Mouse (Mus musculus): Measurements from ENCODE around the gene Idnk. TPM values are rescaled to one million over a fixed set of nuclear protein-coding genes. Genes with fewer than 3 reads are reported as not detected.

The Idnk gene
- polyA plus RNA-seq, 1 experiment = 11.7 TPM

DNA sequence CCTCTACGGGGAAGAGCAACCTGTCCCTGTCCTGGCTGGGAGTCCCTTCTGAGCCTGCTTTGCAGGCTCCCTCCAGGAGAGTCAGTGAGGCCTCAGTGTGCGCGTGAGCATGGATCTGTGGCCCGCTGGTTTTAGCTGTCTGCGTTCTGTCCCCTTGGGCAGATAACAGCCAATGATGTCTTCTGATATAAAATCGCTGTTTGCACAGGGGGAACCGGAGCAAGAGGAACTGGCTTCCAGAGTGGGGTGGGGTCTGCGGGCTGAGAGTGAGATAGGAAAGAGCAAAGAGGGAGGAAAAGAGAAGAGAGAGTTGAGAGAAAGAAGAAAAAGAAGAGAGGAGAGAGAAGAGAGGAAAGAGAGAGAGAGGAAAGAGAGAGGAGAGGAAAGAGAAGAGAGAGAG lies 413 bp upstream of the Idnk start:
- H3K79me2 ChIP-seq (ENCODE audit: control insufficient read depth, insufficient read depth) = no peaks in the 10 kb centered on the region
- TF ChIP-seq FOSL1 (IDR thresholded peaks at IDR 0.05; ENCODE audit: insufficient read depth, low read length, poor library complexity, severe bottlenecking) = no peak
- no peak for TF ChIP-seq CEBPB (IDR thresholded peaks at IDR 0.05; ENCODE audit: low read depth)
- no peak for TF ChIP-seq CTCF (IDR thresholded peaks at IDR 0.05; ENCODE audit: control insufficient read depth, insufficient read depth, insufficient read length)
- TF ChIP-seq MYOD1 (IDR thresholded peaks at IDR 0.05; ENCODE audit: control insufficient read depth, insufficient read length, low read depth) = no peak

DNA sequence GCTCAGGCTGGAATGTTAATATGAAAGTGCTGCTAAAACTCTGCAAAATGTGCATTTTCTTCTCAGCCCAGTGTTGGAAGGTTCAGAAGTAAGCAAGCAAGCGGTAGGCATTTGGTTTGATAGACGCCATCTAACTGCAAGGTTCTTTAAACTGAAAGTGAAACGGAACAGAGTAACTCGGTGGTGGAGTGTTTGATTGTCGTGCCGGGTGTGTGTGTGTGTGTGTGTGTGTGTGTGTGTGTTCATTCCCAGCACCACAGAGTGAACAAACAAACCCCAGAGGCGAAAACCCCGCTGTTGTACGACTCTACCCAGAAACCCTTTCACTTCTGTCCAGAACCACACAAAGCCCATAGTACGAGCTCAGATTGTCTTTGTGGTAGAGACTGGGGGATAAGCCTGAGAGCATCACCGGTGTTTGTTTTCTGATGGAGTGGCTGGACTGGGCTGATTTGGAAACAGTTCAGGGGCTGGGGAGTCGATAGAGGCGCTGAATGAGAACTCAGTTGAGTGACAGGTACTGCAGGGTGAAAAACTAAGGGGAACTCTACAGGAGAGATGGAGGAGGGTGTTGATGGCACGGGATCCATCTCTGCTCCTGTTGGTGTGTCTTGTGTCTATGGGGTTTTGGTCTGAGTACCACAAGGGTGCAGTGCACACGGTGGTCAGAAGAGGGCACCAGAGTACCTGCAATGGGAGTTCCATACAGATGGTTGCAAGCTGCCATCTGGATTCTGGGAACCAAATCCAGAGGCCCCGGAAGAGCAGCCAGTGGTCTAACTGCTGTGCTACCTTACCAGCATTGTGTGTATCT lies 857 bp downstream of the Idnk start:
- H3K4me3 ChIP-seq (ENCODE audit: insufficient read depth, poor library complexity, severe bottlenecking) = peak overlapping the region; percentile 48
- H3ac ChIP-seq (ENCODE audit: control insufficient read depth, insufficient read length, low read depth) = peak overlapping the region; percentile 86
- H3K27me3 ChIP-seq (ENCODE audit: control insufficient read depth, insufficient read depth, insufficient read length) = no peaks in the 10 kb centered on the region
- no peaks in the 10 kb centered on the region for H3K79me2 ChIP-seq (ENCODE audit: control insufficient read depth, insufficient read depth)
- H3K79me3 ChIP-seq (ENCODE audit: low read depth) = no peaks in the 10 kb centered on the region
- no peaks in the 10 kb centered on the region for H3K36me3 ChIP-seq (ENCODE audit: control insufficient read depth, insufficient read depth)
- TF ChIP-seq USF1 (IDR thresholded peaks at IDR 0.05; ENCODE audit: low read depth) = no peak
- TF ChIP-seq CTCF (IDR thresholded peaks at IDR 0.05; ENCODE audit: control insufficient read depth, insufficient read depth, insufficient read length) = peak; percentile 85
- TF ChIP-seq CEBPB (IDR thresholded peaks at IDR 0.05; ENCODE audit: low read depth) = no peak

More for the DNA sequence above, 413 bp upstream of the Idnk start:
- Histone ChIP-seq H3K4me3 (ENCODE audit: insufficient read depth, poor library complexity, severe bottlenecking) (peak overlapping the region; percentile 48), H3K27me3 (ENCODE audit: control insufficient read depth, insufficient read depth, insufficient read length) (peaks cover 4% of the 10 kb centered on the region), H3ac (ENCODE audit: control insufficient read depth, insufficient read length, low read depth) (no peak overlapping the region), H3K36me3 (ENCODE audit: control insufficient read depth, insufficient read depth) (no peaks in the 10 kb centered on the region), H3K79me3 (ENCODE audit: low read depth) (no peaks in the 10 kb centered on the region)

DNA sequence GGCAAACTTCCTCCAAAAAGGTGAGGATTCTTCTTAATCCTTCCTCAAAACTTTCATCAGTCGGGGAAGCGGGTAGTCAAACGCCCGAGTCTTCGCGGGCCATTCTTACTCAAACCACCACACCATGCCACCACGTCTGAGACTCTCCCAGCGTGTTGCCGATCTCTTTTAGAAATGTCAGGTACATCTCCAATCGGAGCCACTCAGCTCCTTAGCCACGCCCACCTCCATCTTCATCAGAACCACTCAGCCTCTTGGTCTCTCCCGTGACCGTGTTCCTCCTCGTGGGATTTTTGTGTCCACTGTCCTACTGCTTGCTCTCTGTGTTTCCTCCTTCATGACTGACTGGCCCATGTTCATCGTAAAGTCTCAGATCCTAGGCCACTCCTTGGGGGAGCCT lies 3.3 kb downstream of the Idnk start:
- H3K36me3 ChIP-seq (ENCODE audit: control insufficient read depth, insufficient read depth) = no peaks in the 10 kb centered on the region
- no peaks in the 10 kb centered on the region for H3K27me3 ChIP-seq (ENCODE audit: control insufficient read depth, insufficient read depth, insufficient read length)
- H3ac ChIP-seq (ENCODE audit: control insufficient read depth, insufficient read length, low read depth) = no peak overlapping the region
- no peaks in the 10 kb centered on the region for H3K79me2 ChIP-seq (ENCODE audit: control insufficient read depth, insufficient read depth)
- H3K4me3 ChIP-seq (ENCODE audit: insufficient read depth, poor library complexity, severe bottlenecking) = no peak overlapping the region
- no peaks in the 10 kb centered on the region for H3K79me3 ChIP-seq (ENCODE audit: low read depth)
- TF ChIP-seq USF1 (IDR thresholded peaks at IDR 0.05; ENCODE audit: low read depth) = no peak

DNA sequence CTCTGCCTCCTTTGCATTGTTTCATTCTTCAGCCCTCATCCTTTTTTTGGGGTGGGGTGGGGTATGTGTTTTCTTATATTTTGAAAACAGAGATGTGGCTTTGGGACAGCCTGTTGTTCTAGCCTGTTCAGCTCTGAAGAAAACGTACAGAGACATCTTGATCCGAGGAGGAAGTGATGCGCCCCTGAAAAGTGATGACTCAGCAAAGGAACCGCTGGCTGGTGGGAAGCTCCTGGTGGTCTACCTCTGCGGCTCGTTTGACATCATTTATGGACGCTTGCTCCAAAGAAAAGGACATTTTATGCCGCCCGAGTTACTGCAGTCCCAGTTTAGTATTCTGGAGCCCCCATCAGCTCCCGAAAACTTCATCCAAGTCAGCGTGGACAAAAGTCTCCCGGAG lies 5.9 kb downstream of the Idnk start:
- H3K79me2 ChIP-seq (ENCODE audit: control insufficient read depth, insufficient read depth) = no peaks in the 10 kb centered on the region
- H3K36me3 ChIP-seq (ENCODE audit: control insufficient read depth, insufficient read depth) = no peaks in the 10 kb centered on the region
- no peak overlapping the region for H3ac ChIP-seq (ENCODE audit: control insufficient read depth, insufficient read length, low read depth)
- no peaks in the 10 kb centered on the region for H3K79me3 ChIP-seq (ENCODE audit: low read depth)
- no peaks in the 10 kb centered on the region for H3K27me3 ChIP-seq (ENCODE audit: control insufficient read depth, insufficient read depth, insufficient read length)
- H3K4me3 ChIP-seq (ENCODE audit: insufficient read depth, poor library complexity, severe bottlenecking) = no peak overlapping the region
- TF ChIP-seq MAX (IDR thresholded peaks at IDR 0.05) = no peak
- TF ChIP-seq MYOD1 (IDR thresholded peaks at IDR 0.05; ENCODE audit: control insufficient read depth, insufficient read length, low read depth) = no peak
- no peak for TF ChIP-seq FOSL1 (IDR thresholded peaks at IDR 0.05; ENCODE audit: insufficient read depth, low read length, poor library complexity, severe bottlenecking)
- TF ChIP-seq USF1 (IDR thresholded peaks at IDR 0.05; ENCODE audit: low read depth) = no peak
- TF ChIP-seq CTCF (IDR thresholded peaks at IDR 0.05; ENCODE audit: control insufficient read depth, insufficient read depth, insufficient read length) = no peak
- no peak for TF ChIP-seq CEBPB (IDR thresholded peaks at IDR 0.05; ENCODE audit: low read depth)
- no peak for TF ChIP-seq MYOG (IDR thresholded peaks at IDR 0.05; ENCODE audit: control insufficient read depth, extremely low read depth, insufficient read length)

DNA sequence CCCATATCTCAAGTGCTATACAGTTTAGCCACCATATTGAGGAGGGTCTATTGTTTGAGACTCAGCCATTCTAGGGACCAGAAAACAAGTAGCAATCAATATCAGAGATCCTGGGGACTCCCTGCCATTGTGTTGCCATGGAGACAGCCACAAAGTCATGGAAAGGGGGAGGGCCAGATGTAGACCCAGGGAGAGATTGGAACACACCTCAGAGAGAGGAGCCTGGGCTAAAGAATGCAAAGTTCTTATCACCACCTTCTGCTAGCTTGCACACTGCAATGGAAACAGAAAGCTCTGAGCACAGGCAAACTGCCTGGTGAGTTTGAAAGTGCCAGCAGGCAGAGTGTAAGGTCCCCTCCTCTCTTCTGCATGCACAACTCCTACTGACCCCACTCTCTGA lies 10.7 kb downstream of the Idnk start:
- TF ChIP-seq USF1 (IDR thresholded peaks at IDR 0.05; ENCODE audit: low read depth) = no peak
- no peak for TF ChIP-seq MYOG (IDR thresholded peaks at IDR 0.05; ENCODE audit: control insufficient read depth, extremely low read depth, insufficient read length)
- no peak for TF ChIP-seq CEBPB (IDR thresholded peaks at IDR 0.05; ENCODE audit: low read depth)
- no peak for TF ChIP-seq CTCF (IDR thresholded peaks at IDR 0.05; ENCODE audit: control insufficient read depth, insufficient read depth, insufficient read length)
- TF ChIP-seq MYOD1 (IDR thresholded peaks at IDR 0.05; ENCODE audit: control insufficient read depth, insufficient read length, low read depth) = no peak
- no peak for TF ChIP-seq MAX (IDR thresholded peaks at IDR 0.05)
- TF ChIP-seq FOSL1 (IDR thresholded peaks at IDR 0.05; ENCODE audit: insufficient read depth, low read length, poor library complexity, severe bottlenecking) = no peak
- H3ac ChIP-seq (ENCODE audit: control insufficient read depth, insufficient read length, low read depth) = no peak overlapping the region
- peaks cover 10% of the 10 kb centered on the region for H3K36me3 ChIP-seq (ENCODE audit: control insufficient read depth, insufficient read depth)
- H3K79me2 ChIP-seq (ENCODE audit: control insufficient read depth, insufficient read depth) = no peaks in the 10 kb centered on the region
- no peak overlapping the region for H3K4me3 ChIP-seq (ENCODE audit: insufficient read depth, poor library complexity, severe bottlenecking)
- no peaks in the 10 kb centered on the region for H3K27me3 ChIP-seq (ENCODE audit: control insufficient read depth, insufficient read depth, insufficient read length)
- no peaks in the 10 kb centered on the region for H3K79me3 ChIP-seq (ENCODE audit: low read depth)

DNA sequence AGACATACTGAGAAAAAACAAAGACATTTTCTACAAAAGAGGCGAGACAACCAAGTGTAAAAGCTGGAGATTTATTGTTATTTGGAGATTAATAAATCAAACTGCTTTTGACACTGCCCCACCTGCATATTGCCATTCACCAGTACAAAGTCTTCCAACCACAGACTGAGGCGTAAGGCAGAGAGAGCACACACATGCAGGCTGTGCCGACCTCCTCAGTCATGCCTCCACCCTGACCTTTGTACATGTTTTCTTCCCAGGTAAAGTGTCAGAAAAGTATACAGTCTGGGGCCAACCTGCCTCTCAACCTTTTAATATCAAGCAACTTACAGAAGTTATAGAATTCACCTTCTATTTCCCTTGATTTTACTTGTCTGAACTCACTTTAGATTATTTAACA lies 18.7 kb downstream of the Idnk start:
- Histone ChIP-seq H3K79me3 (ENCODE audit: low read depth) (no peaks in the 10 kb centered on the region), H3K27me3 (ENCODE audit: control insufficient read depth, insufficient read depth, insufficient read length) (no peaks in the 10 kb centered on the region), H3K79me2 (ENCODE audit: control insufficient read depth, insufficient read depth) (peaks cover 1% of the 10 kb centered on the region), H3ac (ENCODE audit: control insufficient read depth, insufficient read length, low read depth) (no peak overlapping the region), H3K36me3 (ENCODE audit: control insufficient read depth, insufficient read depth) (peaks cover 79% of the 10 kb centered on the region), H3K4me3 (ENCODE audit: insufficient read depth, poor library complexity, severe bottlenecking) (no peak overlapping the region)
- TF ChIP-seq MAX (IDR thresholded peaks at IDR 0.05) (no peak), FOSL1 (IDR thresholded peaks at IDR 0.05; ENCODE audit: insufficient read depth, low read length, poor library complexity, severe bottlenecking) (no peak), CEBPB (IDR thresholded peaks at IDR 0.05; ENCODE audit: low read depth) (no peak), MYOG (IDR thresholded peaks at IDR 0.05; ENCODE audit: control insufficient read depth, extremely low read depth, insufficient read length) (no peak)

All from C2C12 (cell line).